Mouse (Mus musculus) lung, embryonic 14.5 days (tissue): ENCODE data around the gene Homez. TPM values are rescaled to one million over a fixed set of nuclear protein-coding genes. Genes with fewer than 3 reads are reported as not detected.

Experiments
- ATAC-seq: fragments of 200-750 bp; cut with Nextera tagmentation; 2 replicates; pipeline ENCODE4 v1.8.0; 2017; ENCODE audit warnings: mild to moderate bottlenecking, moderate TSS enrichment, moderate library complexity; ENCODE audit not compliant: insufficient read depth
- DNase-seq: peaks from one replicate; pipeline ENCODE4 v3.0.0-alpha.2; 2015
- H3K27ac ChIP-seq: fragments of 300-500 bp; sonication (generic); 2 replicates; pipeline ENCODE4 v1.5.1; 2014; ENCODE audit warnings: low read depth, mild to moderate bottlenecking, moderate library complexity
- H3K27me3 ChIP-seq: fragments of 300-500 bp; sonication (generic); 2 replicates; pipeline ENCODE4 v1.6.1; 2014; ENCODE audit warnings: low read length, control low read depth; ENCODE audit not compliant: insufficient read depth
- H3K36me3 ChIP-seq: fragments of 300-500 bp; sonication (generic); 2 replicates; pipeline ENCODE4 v1.6.1; 2014; ENCODE audit warnings: control low read depth; ENCODE audit not compliant: insufficient read depth
- H3K4me1 ChIP-seq: fragments of 300-500 bp; sonication (generic); 2 replicates; pipeline ENCODE4 v1.6.1; 2014; ENCODE audit warnings: antibody characterized with exemption, control low read depth; ENCODE audit not compliant: insufficient read depth
- H3K4me2 ChIP-seq: fragments of 300-500 bp; sonication (generic); 2 replicates; pipeline ENCODE4 v1.6.1; 2014; ENCODE audit warnings: mild to moderate bottlenecking
- H3K4me3 ChIP-seq: fragments of 300-500 bp; sonication (generic); 2 replicates; pipeline ENCODE4 v1.5.1; 2014; ENCODE audit warnings: low read depth, low read length
- H3K9ac ChIP-seq: fragments of 300-500 bp; sonication (generic); 2 replicates; pipeline ENCODE4 v1.6.1; 2014
- H3K9me3 ChIP-seq: fragments of 300-500 bp; sonication (generic); 2 replicates; pipeline ENCODE4 v1.6.1; 2016; ENCODE audit warnings: low read depth, low read length, control low read depth
- CTCF ChIP-seq: IDR thresholded peaks from 2 replicates; pipeline ENCODE4 v1.5.1; 2016; ENCODE audit warnings: antibody characterized with exemption, low read depth
- WGBS: fragments of 180-500 bp; shearing (Covaris S2); extraction: QIAGEN DNeasy Blood & Tissue Kit; methylation state at CpG from one replicate; pipeline ENCODE4 v1.1.7; 2014; 5-methylcytosine and 5-hydroxymethylcytosine counted together
- polyA plus RNA-seq: library from polyadenylated mRNA; unstranded; fragments of >200 nt; fragmentation: Nextera tagmentation; extraction: Ambion mirVana; gene quantifications from 2 replicates; pipeline ENCODE4 v1.2.1, GENCODE M21; 2014

Homez gene
- polyA plus RNA-seq, 1 experiment from 2014 or later, result 13.2 TPM

DNA sequence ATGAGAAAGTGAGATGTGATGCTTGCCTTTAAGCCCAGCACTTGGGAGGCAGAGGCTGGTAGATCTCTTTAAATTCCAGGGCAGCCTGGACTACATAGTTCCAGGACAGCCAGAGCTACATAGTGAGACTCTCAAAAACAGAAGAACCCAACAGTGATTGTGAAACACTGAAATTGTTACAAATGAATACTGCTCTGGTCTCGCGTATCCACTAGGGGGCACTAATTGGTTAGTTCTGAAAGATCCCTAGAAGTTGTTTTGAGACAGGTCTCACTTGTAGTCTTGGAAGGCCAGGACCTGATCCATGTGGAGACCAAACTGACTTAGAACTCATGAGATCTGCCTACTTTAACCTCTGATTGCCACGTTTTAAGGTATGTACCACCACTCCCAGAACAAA is 29.6 kb upstream of the Homez start:
- no peak overlapping the region for H3K4me2 ChIP-seq
- peak; percentile 76 for ATAC-seq
- peak; percentile 96 for DNase-seq
- H3K4me3 ChIP-seq, result no peak overlapping the region
- 0% methylated on average over 3 of the region's 3 CpGs for WGBS
- H3K27ac ChIP-seq, result 0 out of 2 replicates have a peak overlapping the region, but pooled peaks have one; percentile 14
- no peak overlapping the region for H3K9ac ChIP-seq
- no peaks in the 10 kb centered on the region for H3K9me3 ChIP-seq
- H3K27me3 ChIP-seq, result no peaks in the 10 kb centered on the region
- peak; percentile 86 for TF ChIP-seq CTCF
- peaks cover 39% of the 10 kb centered on the region for H3K36me3 ChIP-seq
- no peaks in the 10 kb centered on the region; the same call in 1 of the 2 replicates for H3K4me1 ChIP-seq

DNA sequence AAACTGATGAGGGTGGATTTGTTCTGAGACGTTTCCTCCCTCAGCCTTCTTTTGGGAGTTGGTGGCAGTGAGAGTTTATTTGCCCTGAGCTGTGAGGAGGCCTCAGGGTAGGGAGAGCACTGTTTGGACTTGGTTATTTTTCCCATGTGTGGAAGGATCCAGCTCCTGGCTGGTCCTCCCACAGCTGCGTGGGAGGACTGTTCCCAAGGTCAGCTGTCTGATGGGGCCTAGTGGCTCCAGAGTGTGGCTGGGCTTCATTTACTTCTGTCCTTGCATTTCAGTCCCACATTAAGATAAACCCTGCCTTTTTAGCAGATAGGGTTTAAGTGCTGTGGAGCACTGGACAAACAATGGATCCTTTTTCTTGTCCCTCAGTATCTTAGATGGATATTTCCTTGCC is 26.7 kb upstream of the Homez start:
- Histone ChIP-seq H3K4me3 (no peak overlapping the region), H3K27me3 (no peaks in the 10 kb centered on the region), H3K36me3 (peaks cover 40% of the 10 kb centered on the region), H3K27ac (no peak overlapping the region), H3K9ac (no peak overlapping the region), H3K4me1 (no peaks in the 10 kb centered on the region; the same call in 1 of the 2 replicates), H3K4me2 (no peak overlapping the region), H3K9me3 (no peaks in the 10 kb centered on the region)
- no peak for TF ChIP-seq CTCF
- 48% methylated on average over 2 of the region's 2 CpGs for WGBS
- ATAC-seq, result no peak
- no peak for DNase-seq

DNA sequence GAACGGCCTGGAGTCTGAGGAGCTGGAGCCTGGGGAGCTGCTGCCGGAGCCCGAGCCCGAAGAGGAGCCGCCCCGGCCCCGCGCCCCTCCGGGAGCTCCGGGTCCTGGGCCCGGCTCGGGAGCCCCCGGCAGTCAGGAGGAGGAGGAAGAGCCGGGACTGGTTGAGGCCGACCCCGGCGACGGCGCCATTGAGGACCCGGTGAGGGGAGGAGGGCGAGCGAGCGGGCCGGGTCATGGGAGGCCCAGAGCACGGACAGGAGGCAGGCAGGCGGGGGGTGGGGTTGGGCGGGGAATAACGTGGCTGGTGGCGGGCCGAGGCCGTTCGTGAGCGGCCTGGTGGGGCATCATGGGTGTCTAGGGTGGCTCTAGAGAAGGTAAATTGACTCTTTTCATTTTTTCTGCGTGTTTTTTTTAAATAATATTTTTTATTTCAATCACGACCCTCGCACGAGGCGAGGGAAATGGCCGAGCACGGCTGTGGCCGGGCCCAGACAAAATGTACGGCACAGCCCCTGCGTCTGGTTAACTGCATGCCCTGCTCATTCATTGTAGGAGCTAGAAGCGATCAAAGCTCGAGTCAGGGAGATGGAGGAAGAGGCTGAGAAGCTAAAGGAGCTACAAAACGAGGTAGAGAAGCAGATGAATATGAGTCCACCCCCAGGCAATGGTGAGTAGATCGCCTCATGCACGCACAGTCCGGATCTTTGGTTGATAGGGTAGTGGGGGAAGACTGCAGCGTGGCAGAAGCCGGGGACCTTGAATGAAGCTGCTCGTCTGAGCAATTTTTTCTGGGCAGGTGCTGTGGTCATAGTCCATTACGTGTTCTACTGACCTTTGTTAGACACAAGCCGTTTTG is 23.8 kb upstream of the Homez start:
- Histone ChIP-seq H3K4me3 (peak overlapping the region; percentile 95), H3K36me3 (peaks cover 40% of the 10 kb centered on the region), H3K4me2 (peak overlapping the region; percentile 84), H3K27me3 (no peaks in the 10 kb centered on the region), H3K9me3 (no peaks in the 10 kb centered on the region), H3K27ac (peak overlapping the region; percentile 94), H3K9ac (peak overlapping the region; percentile 99), H3K4me1 (no peaks in the 10 kb centered on the region; the same call in 1 of the 2 replicates)
- peak; percentile 60 for DNase-seq
- no peak for TF ChIP-seq CTCF
- WGBS, result under 1% methylated on average over 52 of the region's 54 CpGs
- ATAC-seq, result peak; percentile 64

- Histone ChIP-seq H3K4me2 (peak overlapping the region; percentile 84), H3K4me1 (no peaks in the 10 kb centered on the region; the same call in 1 of the 2 replicates), H3K9ac (peak overlapping the region; percentile 99), H3K36me3 (peaks cover 34% of the 10 kb centered on the region), H3K9me3 (no peaks in the 10 kb centered on the region), H3K27ac (peak overlapping the region; percentile 94), H3K27me3 (no peaks in the 10 kb centered on the region), H3K4me3 (peak overlapping the region; percentile 95)
- ATAC-seq (peak; percentile 99), DNase-seq (peak; percentile 99)
- WGBS, result under 1% methylated on average over 38 of the region's 38 CpGs
- TF ChIP-seq CTCF, result no peak
These were observed 23.0 kb upstream of the Homez start for GRCm38 (mm10) chr14:54893651-54894181.

GRCm38 (mm10) chr14:54892200-54892599 is 21.4 kb upstream of the Homez start, which contains the start of gene Pabpn1:
Pabpn1 (plus strand) TSS chr14:54892500.
- H3K36me3 ChIP-seq, result peaks cover 19% of the 10 kb centered on the region
- ATAC-seq (no peak), DNase-seq (no peak)
- peak within 1 kb of the TSS; percentile 95 for H3K4me3 ChIP-seq
- 94% methylated on average over 3 of the region's 3 CpGs for WGBS
- no peaks in the 10 kb centered on the region for H3K27me3 ChIP-seq
- H3K4me2 ChIP-seq, result peak within 1 kb of the TSS; percentile 57
- peak within 1 kb of the TSS; percentile 84 for H3K27ac ChIP-seq
- H3K4me1 ChIP-seq, result no peaks in the 10 kb centered on the region; the same call in 1 of the 2 replicates
- H3K9ac ChIP-seq, result peak within 1 kb of the TSS; percentile 43
- TF ChIP-seq CTCF, result no peak
- no peaks in the 10 kb centered on the region for H3K9me3 ChIP-seq

DNA sequence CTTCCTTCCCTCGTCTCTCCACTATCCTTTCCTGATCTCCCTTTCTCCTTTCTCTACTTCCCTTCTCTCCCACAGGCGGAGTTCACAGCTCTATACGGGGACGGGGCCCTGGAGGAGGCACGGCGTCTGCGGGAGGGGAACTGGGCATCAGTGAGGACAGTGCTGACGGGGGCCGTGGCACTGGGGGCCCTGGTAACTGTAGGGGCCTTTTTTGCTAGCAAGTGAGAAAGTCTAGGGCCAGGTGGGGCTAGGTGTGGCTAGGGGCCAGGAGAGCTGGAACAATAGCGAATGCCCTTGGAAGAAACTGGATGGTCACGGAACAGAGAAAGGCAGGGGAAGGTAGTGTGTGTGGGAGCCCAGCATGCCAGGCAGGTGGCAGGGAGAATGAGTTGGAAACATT is 14.5 kb upstream of the Homez start:
- Histone ChIP-seq H3K4me3 (no peak overlapping the region), H3K27ac (no peak overlapping the region), H3K9ac (no peak overlapping the region), H3K36me3 (peaks cover 9% of the 10 kb centered on the region; the same call in 1 of the 2 replicates), H3K9me3 (no peaks in the 10 kb centered on the region), H3K4me2 (peak overlapping the region; percentile 82; the same call in 1 of the 2 replicates), H3K27me3 (no peaks in the 10 kb centered on the region), H3K4me1 (peaks cover 13% of the 10 kb centered on the region; the same call in 1 of the 2 replicates)
- WGBS, result 85% methylated on average over 11 of the region's 11 CpGs
- TF ChIP-seq CTCF, result no peak
- DNase-seq (no peak), ATAC-seq (no peak)

GRCm38 (mm10) chr14:54884022-54884712 is 13.4 kb upstream of the Homez start:
- Histone ChIP-seq H3K9me3 (no peaks in the 10 kb centered on the region), H3K36me3 (peaks cover 9% of the 10 kb centered on the region; the same call in 1 of the 2 replicates), H3K4me3 (peak overlapping the region; percentile 67), H3K4me1 (peaks cover 13% of the 10 kb centered on the region; the same call in 1 of the 2 replicates), H3K27ac (peak overlapping the region; percentile 97), H3K27me3 (no peaks in the 10 kb centered on the region), H3K4me2 (peak overlapping the region; percentile 82), H3K9ac (peak overlapping the region; percentile 81)
- DNase-seq (peak; percentile 64), ATAC-seq (peak; percentile 28)
- 12% methylated on average over 21 of the region's 21 CpGs for whole genome bisulfite sequencing
- TF ChIP-seq CTCF, result no peak
